Comparison of ENCODE assay signal across 11 mouse cellular contexts in the genomic region with DNA sequence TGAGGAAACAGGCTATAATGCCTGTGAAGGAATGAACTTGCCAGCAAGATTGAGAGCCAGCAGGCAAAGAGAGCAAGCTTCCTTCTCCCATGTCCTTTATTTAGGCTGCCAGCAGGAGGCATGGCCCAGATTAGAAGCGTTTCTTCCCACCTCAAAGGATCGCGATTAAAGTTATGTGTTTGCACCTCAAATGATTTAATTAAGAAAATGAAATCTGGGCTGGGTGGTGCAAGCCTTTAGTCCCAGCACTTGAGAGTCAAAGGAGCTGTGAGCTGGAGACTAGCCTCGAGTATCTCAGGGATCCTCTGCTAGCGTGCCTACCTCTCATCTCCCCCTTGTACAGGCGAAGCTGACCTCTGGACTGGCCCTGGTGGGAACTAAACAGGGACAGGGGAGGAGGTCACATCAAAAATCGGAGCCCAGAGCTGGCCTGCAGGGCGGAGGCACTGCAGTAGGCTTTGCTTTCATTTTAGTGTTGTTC.
DNase-seq lines count a peak whose midpoint lies in the region; TF ChIP-seq lines count a peak whose summit lies in the region.
"Had no signal": no experiment of that assay in that cellular context is flagged by ENCODE, and none has a peak within 500 bp of the region (broad histone marks: within the 10 kb centered on the region; RNA-seq: fewer than 3 reads in every experiment).

No protein-coding gene starts in this region.

- H3K4me3 ChIP-seq in heart, adult 2 months = no peak overlapping the region
- H3K4me3 ChIP-seq: myocyte had no signal

- H3K9ac ChIP-seq in heart, adult 2 months (ENCODE audit: low read depth, low read length) = peak overlapping the region; percentile 21; the same call in 1 of the 2 replicates
- H3K9ac ChIP-seq: hindbrain, embryonic 14.5 days had no signal

- intact Hi-C loops in heart, adult 2 months (cut with DNase I) = no loop called here
- intact Hi-C loops in heart, postnatal 10 days (cut with DNase I) = no loop called here

- no peaks in the 10 kb centered on the region for H3K36me3 ChIP-seq in heart, adult 2 months (ENCODE audit: control insufficient read depth, insufficient read depth, low read length)

- H3K4me1 ChIP-seq in heart, adult 2 months (ENCODE audit: control insufficient read depth, insufficient read depth, low read length) = peaks cover 2% of the 10 kb centered on the region

- TF ChIP-seq EP300 in heart, adult 2 months (IDR thresholded peaks at IDR 0.05; ENCODE audit: insufficient read depth, low read depth, low read length) = no peak

- no peak for TF ChIP-seq POLR2A in heart, adult 2 months (IDR thresholded peaks at IDR 0.05; ENCODE audit: insufficient read depth, low read depth, low read length)

- H3K27ac ChIP-seq in heart, adult 2 months = peak overlapping the region; percentile 52
- H3K27ac ChIP-seq: hindbrain, embryonic 14.5 days had no signal

- no peaks in the 10 kb centered on the region for H3K79me2 ChIP-seq in heart, adult 2 months (replicated peaks; ENCODE audit: control insufficient read depth, insufficient read depth, low read length)

- no peaks in the 10 kb centered on the region for H3K27me3 ChIP-seq in heart, adult 2 months (ENCODE audit: control insufficient read depth, insufficient read depth, low read length)

- 67% methylated on average over 8 of the region's 8 CpGs for WGBS in heart, adult 2 months

- TF ChIP-seq CTCF in heart, adult 2 months (IDR thresholded peaks at IDR 0.05) = 0 out of 2 replicates have a peak, but pooled peaks have one; percentile 2

- DNase-seq in heart, adult 2 months = peak; percentile 26 to 51
- DNase-seq in heart, postnatal 10 days = no peak
- DNase-seq in right cerebral cortex, postnatal 10 days (ENCODE audit: low spot score in 2 of 2) = peak; percentile 39 to 53
- DNase-seq in right cerebral cortex, postnatal 14 days = no peak
- DNase-seq in cerebellum, adult 9-10 months = peak; percentile 62
- no peak for DNase-seq in urinary bladder, postnatal 25 days (ENCODE audit: low spot score)
- DNase-seq in lung, postnatal 25 days (ENCODE audit: low spot score) = no peak
- DNase-seq: adrenal gland, postnatal 25 days; lung, adult 2 months had no signal

Comparison
In these comparisons a context has a peak if more than half of its experiments do, and no peak if none do; other contexts are left out.
1. DNase-seq: peak in heart, adult 2 months (2 of 2), right cerebral cortex, postnatal 10 days (2 of 2) and cerebellum, adult 9-10 months (single experiment); none in heart, postnatal 10 days (0 of 2), right cerebral cortex, postnatal 14 days (single experiment), urinary bladder, postnatal 25 days (single experiment) and lung, postnatal 25 days (single experiment).